Mouse (Mus musculus) adrenal gland, adult 18-20 months (tissue): ENCODE data around the gene Dlx5. TPM values are rescaled to one million over a fixed set of nuclear protein-coding genes. Genes with fewer than 3 reads are reported as not detected.

ENCODE experiments used
- DNase-seq, 2 experiments: peaks; one replicate each; pipeline ENCODE4 v3.0.0; 2021 to 2022; ENCODE audit warnings: low spot score in 2 of 2
- total RNA-seq, 2 experiments: library from RNA; stranded (reverse); gene quantifications; 1 replicate in 1 of 2; 2 replicates in 1 of 2; pipeline ENCODE4 v1.2.3; 2021

Gene Dlx5
- total RNA-seq, 2 experiments from 2014 or later = 0.40 TPM; not detected in 1

GRCm38 (mm10) chr6:6860411-6861085, 21.3 kb downstream of the Dlx5 start:
- DNase-seq = no peak

GRCm38 (mm10) chr6:6859950-6860410, 21.9 kb downstream of the Dlx5 start:
- DNase-seq = no peak

DNA sequence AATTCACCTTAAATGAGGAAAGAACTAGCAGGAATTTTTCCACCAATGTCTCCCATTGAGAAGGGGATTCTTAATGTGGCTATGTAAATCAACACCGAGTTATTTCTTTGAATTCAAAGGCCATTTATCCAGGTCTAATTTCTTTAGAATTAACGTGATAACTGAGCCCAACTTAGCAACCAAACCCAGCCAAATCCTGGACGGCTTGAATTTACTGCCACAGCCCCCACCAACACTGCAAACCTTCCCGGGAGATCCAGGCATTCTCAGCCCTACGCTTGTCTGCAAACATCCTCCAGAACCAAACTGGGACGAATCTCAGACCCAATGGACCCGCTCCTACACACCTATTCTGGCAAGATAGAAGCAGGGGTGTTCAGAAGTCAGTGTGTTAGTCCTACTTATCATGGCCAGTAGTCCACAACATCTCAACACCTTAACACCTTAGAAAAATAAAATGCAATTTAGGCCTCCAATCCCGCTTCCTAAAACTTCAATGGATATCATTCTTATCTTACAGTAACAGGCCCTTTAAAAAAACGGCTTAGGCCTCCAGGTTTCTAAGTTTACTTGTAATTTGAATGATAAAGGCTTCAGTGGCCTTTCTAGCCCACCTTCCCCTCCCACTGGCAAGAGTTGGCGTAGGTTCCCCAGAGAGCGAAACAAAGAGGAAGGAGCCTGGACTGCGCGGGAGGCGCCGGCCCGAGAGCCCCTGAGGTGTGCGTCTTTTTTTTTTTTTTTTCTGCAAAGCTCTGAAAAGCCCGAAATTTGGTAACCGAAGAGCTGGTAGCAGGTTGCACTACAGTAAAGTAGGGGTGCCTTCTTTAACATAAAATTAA, 22.6 kb downstream of the Dlx5 start:
- no peak for DNase-seq

DNA sequence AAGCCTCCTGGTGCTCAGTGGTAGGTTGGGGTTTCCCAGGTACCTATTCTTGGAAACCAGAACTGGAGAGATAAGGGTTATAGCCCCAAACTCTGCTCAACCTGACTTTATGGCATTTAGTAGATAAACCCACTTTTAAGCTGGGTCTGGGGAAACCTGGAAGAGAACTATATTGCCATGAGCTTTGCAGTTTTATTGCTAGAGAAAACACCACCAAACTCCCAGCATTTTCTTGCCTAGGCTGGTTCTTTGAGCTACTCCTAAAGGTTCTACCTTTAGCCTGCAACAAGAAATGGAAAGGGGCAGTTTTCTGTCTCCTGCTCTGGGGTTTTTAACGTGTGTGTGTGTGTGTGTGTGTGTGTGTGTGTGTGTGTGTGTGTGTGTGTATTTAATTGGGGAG, 23.3 kb downstream of the Dlx5 start:
- no peak for DNase-seq

GRCm38 (mm10) chr6:6857766-6858165, 24.1 kb downstream of the Dlx5 start:
- DNase-seq = no peak

DNA sequence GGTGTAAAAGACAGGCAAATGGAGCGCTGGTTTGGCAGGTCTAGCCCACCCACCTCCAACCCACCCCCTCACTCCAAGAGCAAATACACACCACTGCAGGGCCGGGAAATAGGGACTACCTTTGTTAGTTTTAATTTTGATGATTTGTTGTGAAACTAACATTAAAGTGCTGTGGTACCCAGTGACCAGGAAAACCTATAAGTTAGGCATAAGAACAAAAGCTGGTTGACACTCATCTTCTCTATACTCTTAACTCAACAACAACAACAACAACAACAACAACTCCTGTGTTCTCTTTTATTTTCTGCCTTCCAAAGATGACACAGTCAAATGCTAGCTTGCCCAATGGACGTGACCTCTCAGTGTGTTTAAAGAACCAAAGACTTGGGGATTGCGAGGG, 25.0 kb downstream of the Dlx5 start:
- no peak for DNase-seq

- DNase-seq = no peak
Measured at GRCm38 (mm10) chr6:6856316-6856715, 25.6 kb downstream of the Dlx5 start.

DNA sequence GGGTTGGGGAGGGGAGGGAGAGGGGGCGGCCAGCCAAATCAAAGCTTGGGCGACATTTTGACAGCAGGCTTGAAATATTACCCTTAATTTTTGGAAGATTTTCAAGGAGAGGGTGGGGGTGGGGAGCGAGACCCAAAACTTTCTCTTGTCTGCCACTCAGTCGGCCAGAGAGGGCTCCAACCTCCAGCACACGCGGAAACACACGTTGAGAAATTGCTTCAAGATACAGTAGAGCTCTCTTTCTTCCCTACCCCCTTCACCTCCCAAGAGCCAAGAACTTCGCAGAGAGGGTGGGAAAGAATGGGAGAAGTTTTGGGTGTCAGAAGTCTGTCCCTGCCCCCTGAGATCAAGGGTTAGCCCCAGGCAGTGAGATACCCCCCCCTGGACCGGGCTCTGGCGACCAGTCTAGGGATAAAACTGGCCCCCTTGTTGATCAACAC, 26.1 kb downstream of the Dlx5 start:
- DNase-seq = no peak

GRCm38 (mm10) chr6:6854902-6855745, 26.8 kb downstream of the Dlx5 start:
- no peak for DNase-seq

GRCm38 (mm10) chr6:6854176-6854575, 27.7 kb downstream of the Dlx5 start:
- no peak for DNase-seq

- no peak for DNase-seq
Measured at GRCm38 (mm10) chr6:6852944-6853343, 28.9 kb downstream of the Dlx5 start.

DNA sequence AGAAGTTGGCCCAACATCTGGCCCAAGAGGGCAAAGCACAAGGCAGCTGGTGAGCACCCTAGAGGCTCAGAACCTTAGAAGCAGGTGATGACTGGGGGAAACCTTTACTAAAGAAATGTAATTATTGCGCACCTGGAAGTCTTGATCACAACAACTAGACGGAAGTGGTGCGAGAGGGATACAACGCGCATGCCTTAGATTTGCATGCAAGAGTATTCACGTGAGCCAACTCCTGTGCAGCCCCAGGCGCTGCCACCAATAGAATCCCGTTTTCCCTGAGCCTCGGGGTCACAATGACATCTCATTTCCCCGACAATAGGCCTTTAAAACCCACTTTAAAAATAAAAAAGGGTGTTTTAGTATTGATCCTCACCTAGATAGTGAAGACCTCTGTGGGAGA, 30.7 kb downstream of the Dlx5 start:
- no peak for DNase-seq

DNA sequence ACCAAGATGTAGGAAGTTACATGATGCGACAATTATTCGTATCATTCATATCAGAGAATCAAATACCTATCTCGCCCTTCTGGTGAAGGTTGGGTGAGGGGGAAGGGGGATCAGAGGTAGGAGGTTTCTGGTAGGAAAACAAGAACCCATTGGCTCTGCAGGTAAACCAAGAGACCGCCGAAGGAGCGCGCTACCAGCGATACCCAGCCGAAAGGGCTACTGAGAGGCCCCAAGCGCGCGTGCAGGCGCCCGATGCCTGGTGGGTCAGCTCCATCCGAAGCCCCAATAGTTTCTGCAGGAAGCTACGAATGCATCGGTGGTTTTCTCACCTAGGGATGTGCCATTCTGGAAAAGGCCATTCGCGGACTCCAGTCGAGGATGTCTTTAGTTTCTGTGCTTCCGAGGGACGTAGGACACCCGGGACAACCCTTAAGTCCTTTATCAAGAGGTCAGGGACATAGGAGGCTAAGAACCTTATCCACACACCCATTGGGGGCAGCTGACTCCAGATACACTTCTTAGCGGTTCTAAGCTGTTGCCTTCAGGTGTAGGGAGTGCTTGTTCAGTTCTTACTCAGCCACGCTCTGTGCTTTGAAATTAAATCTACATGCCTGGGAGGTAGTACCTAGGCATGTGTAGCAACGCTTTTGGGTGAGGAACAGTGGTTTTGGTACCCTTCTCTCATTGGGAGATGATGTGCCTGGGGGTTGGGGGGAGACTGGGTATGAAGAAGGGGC, 31.4 kb downstream of the Dlx5 start:
- no peak for DNase-seq

DNA sequence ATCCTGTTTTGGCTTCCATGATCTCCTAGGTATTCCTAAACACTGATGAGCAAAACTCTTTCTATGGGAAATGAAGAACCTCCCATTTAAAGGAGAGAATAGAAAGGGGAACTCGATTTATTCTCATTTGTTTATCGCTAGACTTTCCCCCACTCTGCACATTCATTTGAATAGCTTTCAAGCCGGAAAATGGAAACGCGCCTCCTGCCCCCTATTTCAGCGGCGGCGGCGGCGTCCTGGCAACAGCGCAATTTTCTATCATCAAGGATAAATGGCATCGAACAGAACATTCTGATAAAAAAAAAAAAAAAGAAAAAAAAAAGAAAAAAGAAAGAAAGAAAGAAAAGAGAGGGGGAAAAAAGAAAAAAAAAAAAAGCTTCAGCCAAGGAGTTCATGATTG, 32.1 kb downstream of the Dlx5 start:
- no peak for DNase-seq

- no peak for DNase-seq
Measured at GRCm38 (mm10) chr6:6848541-6848940, 33.3 kb downstream of the Dlx5 start.

DNA sequence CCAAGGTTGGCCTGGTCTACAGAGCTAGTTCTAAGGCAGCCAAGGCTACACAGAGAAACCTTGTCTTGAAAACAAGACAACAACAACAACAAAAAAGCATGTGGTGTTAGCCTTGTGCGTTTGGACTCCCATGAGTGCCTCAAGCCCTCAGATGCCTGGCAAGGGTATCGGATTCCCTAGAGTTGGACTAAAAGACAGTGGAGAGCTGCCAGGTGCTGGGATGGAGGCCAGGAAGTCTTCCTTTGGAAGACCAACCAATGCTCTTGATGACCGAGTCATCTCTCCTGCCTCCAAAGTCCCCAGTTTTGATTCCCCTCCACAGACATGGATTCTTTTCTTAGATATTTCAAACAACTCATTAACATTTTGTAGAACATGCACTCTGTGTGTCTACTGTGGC, 48.6 kb downstream of the Dlx5 start:
- DNase-seq = no peak

- DNase-seq = no peak
Measured at GRCm38 (mm10) chr6:6830446-6830845, 51.4 kb downstream of the Dlx5 start.
